Mouse (Mus musculus): ENCODE measurements at regions not wholly inside any gene's neighbourhood (a gene's known extent, or its start where the extent isn't known, plus 50 kb on each side); places are given as distances from the start of the nearest gene placed in this dataset.
A peak's percentile ranks its signal among the peaks of the same experiment; 100 is the strongest.

DNA sequence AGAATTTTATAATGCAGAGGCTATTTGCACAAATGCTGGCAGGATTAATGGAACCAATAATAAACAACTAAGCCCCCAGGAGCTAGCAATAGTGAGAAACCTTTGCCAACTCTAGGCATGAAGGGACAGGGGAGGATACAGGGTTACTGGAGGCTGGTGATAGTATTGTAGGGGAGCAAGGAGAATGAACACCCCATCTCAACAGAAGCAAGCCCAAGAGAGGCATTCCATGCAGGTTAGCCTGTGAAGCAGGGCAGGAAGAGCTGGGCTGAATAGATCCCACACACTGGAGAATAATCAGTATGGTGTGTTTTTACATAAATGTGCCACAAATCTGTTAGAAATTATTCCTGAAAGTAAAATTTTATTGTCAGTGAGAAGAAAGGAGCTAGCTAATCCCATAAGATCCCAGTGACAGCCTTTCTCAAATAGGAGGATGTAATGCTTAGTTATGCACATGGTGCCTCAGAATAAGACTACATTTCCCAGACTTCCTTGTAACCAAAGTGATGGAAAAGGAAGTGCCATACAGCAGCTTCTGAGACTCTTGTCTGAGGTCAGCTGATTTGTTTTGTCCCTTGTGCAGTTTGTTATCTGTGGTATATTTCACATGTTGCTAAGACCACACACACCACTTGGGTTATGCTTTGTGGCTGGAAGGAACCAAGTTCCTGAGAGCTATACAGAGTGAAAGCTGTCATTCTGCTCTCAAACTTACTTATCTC lies 111.1 kb downstream of the Ccdc71l start:
- no peaks in the 10 kb centered on the region for H3K36me3 ChIP-seq (ENCODE audit: insufficient read depth, low read length)
- no peak overlapping the region for H3K4me3 ChIP-seq (ENCODE audit: low read depth, low read length)
- no peak overlapping the region for H3K27ac ChIP-seq (ENCODE audit: low read depth, low read length)
- no peak overlapping the region for H3K9ac ChIP-seq (replicated peaks; ENCODE audit: low read length, poor library complexity, severe bottlenecking)
- DNase-seq (ENCODE audit: low spot score) (peak; percentile 58), ATAC-seq (ENCODE audit: low FRiP score) (peak; percentile 90)
- peak overlapping the region; percentile 32 for H3K4me2 ChIP-seq (ENCODE audit: low read depth, low read length, poor library complexity, severe bottlenecking)
- no peaks in the 10 kb centered on the region for H3K9me3 ChIP-seq (ENCODE audit: low read length)
- no peaks in the 10 kb centered on the region for H3K4me1 ChIP-seq (ENCODE audit: insufficient read depth, low read length)
- no peak for TF ChIP-seq CTCF (IDR thresholded peaks at IDR 0.05)
- no peaks in the 10 kb centered on the region for H3K27me3 ChIP-seq (ENCODE audit: insufficient read depth, low read length)

GRCm38 (mm10) chr12:32504196-32504595 lies 125.7 kb downstream of the Ccdc71l start:
- TF ChIP-seq CTCF (IDR thresholded peaks at IDR 0.05): no peak
- no peaks in the 10 kb centered on the region for H3K36me3 ChIP-seq (ENCODE audit: insufficient read depth, low read length)
- no peak for DNase-seq (ENCODE audit: low spot score)
- no peaks in the 10 kb centered on the region for H3K27me3 ChIP-seq (ENCODE audit: insufficient read depth, low read length)
- H3K4me3 ChIP-seq (ENCODE audit: low read depth, low read length): no peak overlapping the region
- 57% methylated on average over 3 of the region's 3 CpGs for WGBS
- no peaks in the 10 kb centered on the region for H3K4me1 ChIP-seq (ENCODE audit: insufficient read depth, low read length)
- no peak overlapping the region for H3K9ac ChIP-seq (replicated peaks; ENCODE audit: low read length, poor library complexity, severe bottlenecking)
- no peak for ATAC-seq (ENCODE audit: low FRiP score)
- no peak overlapping the region for H3K4me2 ChIP-seq (ENCODE audit: low read depth, low read length, poor library complexity, severe bottlenecking)
- no peak overlapping the region for H3K27ac ChIP-seq (ENCODE audit: low read depth, low read length)
- H3K9me3 ChIP-seq (ENCODE audit: low read length): no peaks in the 10 kb centered on the region

- no peak for DNase-seq (ENCODE audit: low spot score)
- ATAC-seq (ENCODE audit: low FRiP score): no peak
- H3K36me3 ChIP-seq (ENCODE audit: insufficient read depth, low read length): no peaks in the 10 kb centered on the region
- no peaks in the 10 kb centered on the region for H3K9me3 ChIP-seq (ENCODE audit: low read length)
- H3K4me2 ChIP-seq (ENCODE audit: low read depth, low read length, poor library complexity, severe bottlenecking): no peak overlapping the region
- no peak overlapping the region for H3K27ac ChIP-seq (ENCODE audit: low read depth, low read length)
- H3K9ac ChIP-seq (replicated peaks; ENCODE audit: low read length, poor library complexity, severe bottlenecking): no peak overlapping the region
- no peak overlapping the region for H3K4me3 ChIP-seq (ENCODE audit: low read depth, low read length)
- no peak for TF ChIP-seq CTCF (IDR thresholded peaks at IDR 0.05)
- WGBS: 79% methylated on average over 1 of the region's 1 CpGs
- no peaks in the 10 kb centered on the region for H3K4me1 ChIP-seq (ENCODE audit: insufficient read depth, low read length)
- H3K27me3 ChIP-seq (ENCODE audit: insufficient read depth, low read length): no peaks in the 10 kb centered on the region
Measured at GRCm38 (mm10) chr12:32508671-32509070, 130.2 kb downstream of the Ccdc71l start.

DNA sequence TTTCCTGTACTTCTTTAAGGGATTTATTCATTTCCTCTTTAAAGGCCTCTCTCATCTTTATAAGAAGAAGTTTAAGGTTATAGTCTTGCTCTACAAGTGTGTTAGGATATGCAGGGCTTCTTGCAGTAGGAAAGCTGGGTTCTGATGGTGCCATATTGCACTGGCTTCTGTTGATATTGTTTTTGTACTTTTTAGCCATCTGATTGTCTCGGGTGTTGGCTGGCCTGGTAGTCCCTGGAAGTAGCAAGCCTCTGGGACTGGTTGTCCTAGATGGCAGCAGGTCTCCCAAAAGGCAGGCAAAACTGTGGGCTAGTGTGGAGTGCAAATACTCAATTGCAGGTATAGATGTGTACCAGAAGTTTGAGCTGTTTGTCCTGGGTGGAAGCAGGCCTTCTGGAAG lies 147.1 kb downstream of the Ccdc71l start:
- no peak overlapping the region for H3K4me2 ChIP-seq (ENCODE audit: low read depth, low read length, poor library complexity, severe bottlenecking)
- no peaks in the 10 kb centered on the region for H3K36me3 ChIP-seq (ENCODE audit: insufficient read depth, low read length)
- WGBS: 63% methylated on average over 1 of the region's 1 CpGs

DNA sequence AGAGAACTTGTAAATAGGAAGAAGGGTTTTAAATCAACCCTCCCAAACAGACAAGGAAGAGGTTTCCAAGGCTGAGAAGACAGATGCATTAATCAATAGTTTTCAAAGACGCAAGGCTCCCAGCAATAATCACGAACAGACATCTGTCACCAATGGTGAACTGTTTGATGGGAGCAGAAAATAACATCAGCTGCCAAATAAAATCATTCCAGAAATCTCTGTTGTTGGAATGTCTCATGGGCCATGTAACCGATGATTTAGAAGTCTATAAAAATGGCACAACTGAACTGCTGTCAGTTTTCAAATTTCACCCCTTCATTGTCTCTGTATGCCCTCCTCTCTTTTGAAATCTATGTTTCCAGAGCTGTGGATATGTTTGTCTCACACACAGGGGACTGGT lies 152.7 kb downstream of the Ccdc71l start:
- no peak for TF ChIP-seq CTCF (IDR thresholded peaks at IDR 0.05)
- no peak for ATAC-seq (ENCODE audit: low FRiP score)
- no peaks in the 10 kb centered on the region for H3K4me1 ChIP-seq (ENCODE audit: insufficient read depth, low read length)
- H3K36me3 ChIP-seq (ENCODE audit: insufficient read depth, low read length): no peaks in the 10 kb centered on the region
- H3K9me3 ChIP-seq (ENCODE audit: low read length): no peaks in the 10 kb centered on the region
- no peak overlapping the region for H3K4me3 ChIP-seq (ENCODE audit: low read depth, low read length)
- no peak overlapping the region for H3K4me2 ChIP-seq (ENCODE audit: low read depth, low read length, poor library complexity, severe bottlenecking)
- no peak for DNase-seq (ENCODE audit: low spot score)
- no peaks in the 10 kb centered on the region for H3K27me3 ChIP-seq (ENCODE audit: insufficient read depth, low read length)
- WGBS: 82% methylated on average over 3 of the region's 3 CpGs
- H3K27ac ChIP-seq (ENCODE audit: low read depth, low read length): no peak overlapping the region
- H3K9ac ChIP-seq (replicated peaks; ENCODE audit: low read length, poor library complexity, severe bottlenecking): no peak overlapping the region

More for the DNA sequence above, 147.1 kb downstream of the Ccdc71l start:
- H3K4me1 ChIP-seq (ENCODE audit: insufficient read depth, low read length): no peaks in the 10 kb centered on the region
- H3K4me3 ChIP-seq (ENCODE audit: low read depth, low read length): no peak overlapping the region
- H3K9me3 ChIP-seq (ENCODE audit: low read length): no peaks in the 10 kb centered on the region
- ATAC-seq (ENCODE audit: low FRiP score) (no peak), DNase-seq (ENCODE audit: low spot score) (no peak)
- H3K27ac ChIP-seq (ENCODE audit: low read depth, low read length): no peak overlapping the region
- no peak for TF ChIP-seq CTCF (IDR thresholded peaks at IDR 0.05)
- no peaks in the 10 kb centered on the region for H3K27me3 ChIP-seq (ENCODE audit: insufficient read depth, low read length)
- no peak overlapping the region for H3K9ac ChIP-seq (replicated peaks; ENCODE audit: low read length, poor library complexity, severe bottlenecking)

- no peaks in the 10 kb centered on the region for H3K9me3 ChIP-seq (ENCODE audit: low read length)
- ATAC-seq (ENCODE audit: low FRiP score) (no peak; the same call in 1 of the 2 replicates), DNase-seq (ENCODE audit: low spot score) (no peak)
- no peaks in the 10 kb centered on the region for H3K36me3 ChIP-seq (ENCODE audit: insufficient read depth, low read length)
- H3K4me3 ChIP-seq (ENCODE audit: low read depth, low read length): no peak overlapping the region
- H3K27me3 ChIP-seq (ENCODE audit: insufficient read depth, low read length): no peaks in the 10 kb centered on the region
- no peak overlapping the region for H3K9ac ChIP-seq (replicated peaks; ENCODE audit: low read length, poor library complexity, severe bottlenecking)
- H3K27ac ChIP-seq (ENCODE audit: low read depth, low read length): no peak overlapping the region
- no peaks in the 10 kb centered on the region for H3K4me1 ChIP-seq (ENCODE audit: insufficient read depth, low read length)
- TF ChIP-seq CTCF (IDR thresholded peaks at IDR 0.05): no peak
- H3K4me2 ChIP-seq (ENCODE audit: low read depth, low read length, poor library complexity, severe bottlenecking): no peak overlapping the region
Measured at GRCm38 (mm10) chr12:32533641-32534040, 155.1 kb downstream of the Ccdc71l start.

Data from midbrain, postnatal 0 days (tissue).